Mouse (Mus musculus) adrenal gland (tissue): Measurements from ENCODE around the gene Amy2a4.
"Not testable (repeated sequence)": the region's sequence is repeated elsewhere in the genome, so short reads cannot be mapped to it uniquely, and the experiment has no call there.

Source experiments
- intact Hi-C: fragments of 180-260 bp; cut with DNase I; formaldehyde crosslinking; loops from one replicate; pipeline ENCODE4 v1.15.1; 2025
- long read RNA-seq, 2 experiments: library from polyadenylated mRNA; unstranded; transcript quantifications; one replicate each; pipeline ENCODE4 v2.0.0; 2020; ENCODE audit warnings: borderline replicate concordance in 1 of 2; ENCODE audit not compliant: insufficient replicate concordance in 1 of 2

Gene Amy2a4
- long read RNA-seq, experiment 1: 0 reads
- long read RNA-seq, experiment 2: 0 reads

DNA sequence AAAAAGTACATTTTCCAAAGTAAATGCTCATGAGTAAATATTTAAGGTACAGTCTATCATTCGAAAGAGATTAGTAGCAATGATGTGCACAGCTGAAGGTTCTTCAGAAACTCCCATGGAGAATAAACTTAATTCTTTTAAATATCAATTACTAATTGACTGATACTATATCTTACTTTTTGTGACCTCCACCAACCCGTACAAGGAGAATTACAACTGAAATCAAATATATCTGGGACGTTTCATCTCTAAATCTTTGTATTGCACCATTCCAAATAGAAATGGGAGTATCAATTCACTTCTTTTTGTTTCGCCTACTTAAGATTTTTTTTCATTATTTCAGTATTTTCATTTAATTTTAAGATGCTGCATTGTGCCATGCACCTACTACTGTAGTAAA, at the start of gene Amy2a4:
Amy2a4 (minus strand) TSS at position 101 of the 400 bp plus-strand sequence.
- intact Hi-C loops: not testable (repeated sequence)

DNA sequence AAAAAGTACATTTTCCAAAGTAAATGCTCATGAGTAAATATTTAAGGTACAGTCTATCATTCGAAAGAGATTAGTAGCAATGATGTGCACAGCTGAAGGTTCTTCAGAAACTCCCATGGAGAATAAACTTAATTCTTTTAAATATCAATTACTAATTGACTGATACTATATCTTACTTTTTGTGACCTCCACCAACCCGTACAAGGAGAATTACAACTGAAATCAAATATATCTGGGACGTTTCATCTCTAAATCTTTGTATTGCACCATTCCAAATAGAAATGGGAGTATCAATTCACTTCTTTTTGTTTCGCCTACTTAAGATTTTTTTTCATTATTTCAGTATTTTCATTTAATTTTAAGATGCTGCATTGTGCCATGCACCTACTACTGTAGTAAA, 32.7 kb upstream of the Amy2a4 start, which contains the start of gene Amy2a3:
Amy2a3 (minus strand) TSS at position 101 of the 400 bp plus-strand sequence.
- intact Hi-C loops: not testable (repeated sequence)

DNA sequence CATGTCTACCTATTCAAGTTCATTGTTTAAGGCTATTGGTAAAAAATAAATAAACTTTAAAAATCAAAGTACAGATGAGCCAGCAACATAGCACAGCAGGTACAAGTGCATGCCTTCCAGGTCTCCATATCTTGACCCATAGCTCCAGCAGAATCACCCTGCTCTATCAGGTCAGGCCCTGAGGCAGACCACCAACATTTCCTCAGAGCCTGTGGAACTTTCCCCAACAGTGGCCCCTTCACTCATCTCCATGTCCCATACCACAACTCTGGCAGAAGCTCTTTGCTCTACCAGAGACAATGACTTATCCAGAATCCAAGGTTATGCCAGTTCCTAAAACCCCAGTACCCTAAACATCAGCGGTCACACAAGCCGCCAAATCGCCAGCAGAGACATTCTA, 21.7 kb upstream of the Amy2a4 start:
- intact Hi-C loops: not testable (repeated sequence)

DNA sequence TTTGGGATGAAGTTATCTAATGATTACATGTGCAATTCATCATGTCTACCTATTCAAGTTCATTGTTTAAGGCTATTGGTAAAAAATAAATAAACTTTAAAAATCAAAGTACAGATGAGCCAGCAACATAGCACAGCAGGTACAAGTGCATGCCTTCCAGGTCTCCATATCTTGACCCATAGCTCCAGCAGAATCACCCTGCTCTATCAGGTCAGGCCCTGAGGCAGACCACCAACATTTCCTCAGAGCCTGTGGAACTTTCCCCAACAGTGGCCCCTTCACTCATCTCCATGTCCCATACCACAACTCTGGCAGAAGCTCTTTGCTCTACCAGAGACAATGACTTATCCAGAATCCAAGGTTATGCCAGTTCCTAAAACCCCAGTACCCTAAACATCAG, 11.0 kb downstream of the Amy2a4 start:
- intact Hi-C loops: not testable (repeated sequence)

DNA sequence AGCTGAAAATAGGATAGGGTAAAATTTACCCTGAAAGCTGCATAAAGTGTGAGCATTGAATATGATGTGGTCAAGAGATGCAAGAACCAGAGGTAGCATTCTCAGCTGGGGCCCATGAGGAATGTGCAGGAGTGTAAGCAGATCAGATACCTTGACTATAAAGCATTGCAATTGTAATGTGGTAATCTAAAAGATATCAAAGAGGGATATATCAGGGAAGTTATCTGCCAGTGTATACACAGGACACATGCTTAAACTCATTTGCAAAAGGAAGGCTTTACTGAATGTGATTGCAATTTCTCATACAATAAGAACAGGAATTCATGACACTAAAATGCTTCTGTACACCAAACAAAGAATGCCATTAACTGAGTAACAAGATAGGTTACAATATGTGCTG, 11.7 kb downstream of the Amy2a4 start:
- intact Hi-C loops: not testable (repeated sequence)

DNA sequence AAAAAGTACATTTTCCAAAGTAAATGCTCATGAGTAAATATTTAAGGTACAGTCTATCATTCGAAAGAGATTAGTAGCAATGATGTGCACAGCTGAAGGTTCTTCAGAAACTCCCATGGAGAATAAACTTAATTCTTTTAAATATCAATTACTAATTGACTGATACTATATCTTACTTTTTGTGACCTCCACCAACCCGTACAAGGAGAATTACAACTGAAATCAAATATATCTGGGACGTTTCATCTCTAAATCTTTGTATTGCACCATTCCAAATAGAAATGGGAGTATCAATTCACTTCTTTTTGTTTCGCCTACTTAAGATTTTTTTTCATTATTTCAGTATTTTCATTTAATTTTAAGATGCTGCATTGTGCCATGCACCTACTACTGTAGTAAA, 32.5 kb downstream of the Amy2a4 start, which contains the start of gene Amy2a5:
Amy2a5 (minus strand) TSS at position 101 of the 400 bp plus-strand sequence.
- intact Hi-C loops: not testable (repeated sequence)
